Mouse (Mus musculus): ENCODE measurements around the gene Zfp618. TPM values are rescaled to one million over a fixed set of nuclear protein-coding genes. Genes with fewer than 3 reads are reported as not detected.
A peak's percentile ranks its signal among the peaks of the same experiment; 100 is the strongest.

Zfp618 gene
- total RNA-seq, 2 experiments from 2014 or later: 6.2 to 6.3 TPM

DNA sequence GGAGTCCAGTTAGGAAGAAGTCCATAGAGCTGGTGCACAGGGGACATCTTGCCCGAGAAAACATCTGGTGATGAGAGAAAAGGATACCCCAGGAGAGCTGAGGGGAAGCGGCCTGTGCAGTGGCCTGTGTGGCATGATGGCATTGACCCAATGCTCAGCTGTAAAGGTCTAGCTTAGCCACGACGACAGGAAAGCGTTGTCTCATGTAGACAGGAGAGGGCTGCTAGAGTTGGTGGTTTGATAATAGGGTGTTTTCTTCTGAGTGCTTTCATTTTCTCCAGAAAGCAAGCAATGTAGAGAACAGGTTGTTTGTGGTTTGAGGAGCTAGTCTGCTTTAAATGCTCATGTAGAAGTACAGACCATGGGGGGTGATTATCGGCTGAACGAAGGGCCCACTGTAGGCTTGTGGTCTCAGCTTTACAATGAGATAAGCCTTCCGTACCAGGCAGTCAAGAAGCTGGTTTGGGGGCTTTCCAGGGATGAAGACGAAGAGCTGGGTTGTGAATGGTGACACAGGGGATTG lies 59.4 kb downstream of the Zfp618 start:
- DNase-seq (ENCODE audit: low spot score in 2 of 2): no peak
- intact Hi-C loops (cut with DNase I): no loop called here

DNA sequence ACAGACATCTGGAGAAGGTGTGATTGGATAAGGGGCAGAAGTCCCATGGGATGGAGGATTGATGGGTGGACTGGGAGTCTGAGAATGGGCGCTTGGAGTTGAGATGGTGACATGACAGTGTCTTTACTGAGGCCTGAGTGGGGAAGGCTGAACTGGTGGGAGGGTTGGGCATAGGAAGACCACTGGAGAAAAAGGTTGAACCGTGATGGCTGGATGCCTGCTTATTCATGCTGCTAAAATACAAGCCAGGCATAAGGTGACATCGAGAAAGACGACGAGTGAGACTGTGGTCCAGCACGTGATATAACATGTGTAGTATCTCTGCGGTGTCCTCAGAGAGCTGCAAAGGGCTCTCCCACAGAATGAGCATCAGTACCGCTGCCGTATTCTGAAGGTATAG lies 59.9 kb downstream of the Zfp618 start:
- no peak for DNase-seq (ENCODE audit: low spot score in 2 of 2)
- intact Hi-C loops (cut with DNase I): no loop called here

GRCm38 (mm10) chr4:63026286-63026685 lies 60.9 kb downstream of the Zfp618 start:
- intact Hi-C loops (cut with DNase I): no loop called here

GRCm38 (mm10) chr4:63027451-63027850 lies 62.1 kb downstream of the Zfp618 start:
- DNase-seq (ENCODE audit: low spot score in 2 of 2): no peak
- intact Hi-C loops (cut with DNase I): no loop called here

More at GRCm38 (mm10) chr4:63026286-63026685, 60.9 kb downstream of the Zfp618 start:
- no peak for DNase-seq (ENCODE audit: low spot score in 2 of 2)

DNA sequence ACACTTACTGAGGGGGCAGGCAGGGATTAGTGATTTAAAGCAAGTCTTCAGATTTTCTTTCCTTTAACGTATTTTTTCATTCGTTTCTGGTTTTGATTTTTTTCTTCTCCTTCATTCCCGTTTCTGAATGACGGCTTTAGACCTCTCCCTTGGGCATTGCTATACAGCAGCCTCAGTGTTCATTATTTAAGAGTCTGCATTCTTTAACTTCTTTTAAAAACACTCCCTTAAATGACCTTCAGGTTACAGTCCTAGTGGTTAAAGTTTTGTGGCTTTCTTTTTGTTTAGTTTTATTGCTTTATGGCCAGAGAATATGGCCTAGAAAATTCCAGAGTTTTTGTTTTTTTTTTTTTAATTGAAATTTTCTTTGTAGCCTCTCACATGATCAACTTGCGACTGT lies 64.8 kb downstream of the Zfp618 start:
- intact Hi-C loops (cut with DNase I): no loop called here

DNA sequence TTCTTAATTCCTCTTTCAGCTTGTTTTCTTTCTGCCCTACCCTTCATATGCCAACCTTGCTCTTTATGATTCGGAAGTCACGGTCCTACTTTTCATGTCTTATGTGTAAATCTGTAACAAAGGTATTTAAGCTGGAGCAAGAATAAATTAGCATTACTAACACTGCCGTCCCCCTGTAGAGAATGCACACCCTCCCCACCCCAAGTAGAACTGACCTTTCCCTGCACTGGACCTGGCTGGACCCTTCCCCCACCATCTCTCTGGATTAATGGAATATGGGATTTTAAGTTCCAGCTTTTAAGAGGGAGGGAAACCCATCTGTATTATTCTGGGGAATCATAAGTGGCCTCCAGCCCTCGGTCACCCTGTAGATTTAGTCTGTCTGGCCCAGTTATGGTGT lies 65.9 kb downstream of the Zfp618 start:
- no peak for DNase-seq (ENCODE audit: low spot score in 2 of 2)
- intact Hi-C loops (cut with DNase I): no loop called here

More for the DNA sequence above, 64.8 kb downstream of the Zfp618 start:
- no peak for DNase-seq (ENCODE audit: low spot score in 2 of 2)

- peak in 1 of 2 experiments; percentile 1 for DNase-seq (ENCODE audit: low spot score in 2 of 2)
- intact Hi-C loops (cut with DNase I): no loop called here
Observed at GRCm38 (mm10) chr4:63032581-63033006, 67.2 kb downstream of the Zfp618 start.

GRCm38 (mm10) chr4:63033724-63034123 lies 68.4 kb downstream of the Zfp618 start:
- DNase-seq (ENCODE audit: low spot score in 2 of 2): no peak
- intact Hi-C loops (cut with DNase I): no loop called here

GRCm38 (mm10) chr4:63035991-63036390 lies 70.6 kb downstream of the Zfp618 start:
- intact Hi-C loops (cut with DNase I): no loop called here
- DNase-seq (ENCODE audit: low spot score in 2 of 2): no peak

DNA sequence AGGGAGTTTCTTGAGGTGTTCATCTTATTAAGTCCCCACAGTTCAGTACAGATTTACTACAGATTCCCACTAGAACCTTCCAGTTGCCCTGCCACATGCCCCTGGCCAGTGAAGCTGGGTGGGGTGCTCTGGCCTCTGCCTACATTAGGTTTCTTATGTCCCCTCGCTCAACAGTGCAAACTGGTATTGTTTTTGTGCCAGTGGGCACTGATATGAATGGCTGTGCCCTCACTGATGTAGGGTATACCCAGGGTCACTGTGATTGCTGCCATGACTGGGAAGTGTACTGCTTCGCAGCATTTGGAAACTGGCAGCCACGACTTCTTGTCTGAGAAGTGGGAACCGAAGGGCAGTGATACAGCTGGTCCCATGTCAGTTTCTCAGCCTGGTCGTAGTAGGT lies 71.4 kb downstream of the Zfp618 start:
- intact Hi-C loops (cut with DNase I): no loop called here
- DNase-seq (ENCODE audit: low spot score in 2 of 2): no peak

- intact Hi-C loops (cut with DNase I): no loop called here
- DNase-seq (ENCODE audit: low spot score in 2 of 2): no peak
Observed at GRCm38 (mm10) chr4:63037555-63037954, 72.2 kb downstream of the Zfp618 start.

DNA sequence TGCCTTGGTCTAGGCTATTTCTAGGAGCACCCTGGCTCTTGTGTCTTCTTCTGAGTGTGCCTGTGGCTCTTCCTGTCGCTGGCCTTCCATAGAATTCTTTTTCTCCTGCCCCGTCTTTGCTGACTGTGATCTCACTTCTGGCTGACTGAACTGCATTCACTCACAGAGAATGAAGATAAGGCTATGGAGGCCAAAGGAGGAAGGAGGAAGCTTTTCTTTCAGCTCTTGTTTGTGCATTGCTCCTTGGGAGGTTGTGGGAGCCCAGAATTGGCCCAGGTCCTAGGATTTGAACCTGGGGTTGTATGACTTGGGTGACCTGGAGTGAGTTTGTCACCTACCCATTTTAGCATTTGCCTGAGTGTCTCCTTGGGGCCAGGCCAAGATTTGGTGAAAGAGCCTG lies 72.9 kb downstream of the Zfp618 start:
- intact Hi-C loops (cut with DNase I): no loop called here
- no peak for DNase-seq (ENCODE audit: low spot score in 2 of 2)

- no peak for DNase-seq (ENCODE audit: low spot score in 2 of 2)
- intact Hi-C loops (cut with DNase I): no loop called here
Observed at GRCm38 (mm10) chr4:63038937-63039336, 73.6 kb downstream of the Zfp618 start.

GRCm38 (mm10) chr4:63048606-63049005 lies 83.2 kb downstream of the Zfp618 start:
- intact Hi-C loops (cut with DNase I): no loop called here
- no peak for DNase-seq (ENCODE audit: low spot score in 2 of 2)

GRCm38 (mm10) chr4:63049596-63050318 lies 84.4 kb downstream of the Zfp618 start:
- intact Hi-C loops (cut with DNase I): no loop called here

GRCm38 (mm10) chr4:63050319-63050676 lies 84.9 kb downstream of the Zfp618 start:
- intact Hi-C loops (cut with DNase I): no loop called here
- DNase-seq (ENCODE audit: low spot score in 2 of 2): no peak

More at GRCm38 (mm10) chr4:63049596-63050318, 84.4 kb downstream of the Zfp618 start:
- DNase-seq (ENCODE audit: low spot score in 2 of 2): no peak

DNA sequence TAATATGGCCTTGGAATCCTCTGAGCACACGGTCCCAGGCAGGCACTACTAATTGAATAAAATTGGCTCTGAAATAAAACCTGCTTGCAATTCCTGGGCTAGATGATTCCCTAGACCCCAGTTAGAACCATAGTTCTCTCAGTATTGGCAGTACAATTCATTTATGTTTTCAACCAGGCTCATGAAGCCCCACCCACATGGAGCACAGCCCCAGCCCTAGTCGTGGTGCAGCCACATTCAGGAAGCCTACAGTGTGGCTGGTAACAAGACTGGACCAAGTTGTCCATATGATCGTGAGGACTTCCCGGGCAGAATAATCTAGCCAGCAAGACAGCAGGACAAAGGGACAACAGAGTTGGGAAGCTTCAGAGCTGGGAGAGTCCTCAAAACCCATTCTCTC lies 85.6 kb downstream of the Zfp618 start:
- intact Hi-C loops (cut with DNase I): no loop called here
- no peak for DNase-seq (ENCODE audit: low spot score in 2 of 2)

DNA sequence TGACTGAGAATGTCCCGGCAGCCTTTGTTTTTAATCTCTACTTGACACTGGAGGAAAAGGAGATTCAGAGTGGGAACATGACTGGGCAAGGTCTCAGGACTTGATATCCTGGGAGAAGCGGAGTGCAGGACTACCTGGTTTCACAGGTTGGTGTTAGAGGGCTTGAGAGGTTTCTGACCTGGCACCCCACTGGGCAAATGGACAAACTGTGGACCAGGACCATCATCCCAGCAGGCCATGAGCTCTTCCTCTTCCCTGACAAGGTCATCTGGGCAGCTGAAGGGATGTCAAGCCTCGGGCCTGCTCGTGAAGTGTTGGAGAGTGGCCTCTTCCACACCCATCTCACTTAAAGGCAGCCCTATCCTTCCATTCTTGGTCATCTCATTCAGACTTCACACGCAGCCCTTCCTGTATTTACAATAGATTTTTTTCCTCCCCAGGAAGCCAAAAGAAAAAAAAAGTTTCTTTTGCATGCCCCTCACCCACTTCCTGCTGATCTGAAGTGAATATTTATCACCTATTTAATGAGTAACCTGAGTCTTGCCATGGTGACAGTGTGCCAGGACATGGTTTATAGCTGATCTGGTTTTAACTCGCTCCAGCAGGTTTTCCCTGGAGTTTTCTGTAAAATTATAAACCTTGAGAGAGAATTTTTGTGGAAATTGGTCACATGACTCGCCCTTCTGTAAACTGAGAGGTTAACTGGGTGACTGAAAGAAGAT lies 86.7 kb downstream of the Zfp618 start:
- intact Hi-C loops (cut with DNase I): no loop called here
- no peak for DNase-seq (ENCODE audit: low spot score in 2 of 2)

- no peak for DNase-seq (ENCODE audit: low spot score in 2 of 2)
- intact Hi-C loops (cut with DNase I): no loop called here
Observed at GRCm38 (mm10) chr4:63052662-63053033, 87.3 kb downstream of the Zfp618 start.

DNA sequence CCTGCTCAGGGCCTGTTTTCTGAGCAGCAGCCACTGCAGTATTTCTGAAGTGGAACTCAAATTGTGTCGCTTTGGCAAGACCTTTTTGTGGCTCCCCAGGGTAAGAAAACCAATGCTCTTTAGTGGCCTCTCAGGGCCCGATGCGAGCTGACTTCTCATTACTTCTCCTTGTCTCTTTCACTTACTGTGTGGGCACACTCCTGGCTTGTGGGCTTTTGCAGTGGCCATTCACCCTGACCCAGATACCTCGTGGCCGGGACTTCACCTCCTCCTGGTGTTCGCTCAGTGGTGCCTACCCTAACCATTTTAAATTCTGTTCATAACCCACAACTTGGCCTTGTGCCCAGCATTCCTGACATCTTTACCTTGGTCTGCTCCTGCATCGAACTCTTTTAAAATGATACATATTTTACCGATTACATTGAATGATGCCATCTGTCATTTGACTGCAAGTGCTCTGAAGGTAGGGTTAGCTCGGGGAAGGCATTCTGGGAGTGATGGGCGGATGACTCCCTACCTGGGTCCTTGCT lies 89.9 kb downstream of the Zfp618 start:
- intact Hi-C loops (cut with DNase I): no loop called here
- no peak for DNase-seq (ENCODE audit: low spot score in 2 of 2)

Measured in left cerebral cortex, postnatal 14 days (tissue).